Mouse (Mus musculus): ENCODE data around the gene Abhd16a. TPM values are rescaled to one million over a fixed set of nuclear protein-coding genes. Genes with fewer than 3 reads are reported as not detected.
A peak's percentile ranks its signal among the peaks of the same experiment; 100 is the strongest.

The Abhd16a gene
- total RNA-seq (2021) = 10 to 100 TPM; 47.9 to 57.5 TPM

DNA sequence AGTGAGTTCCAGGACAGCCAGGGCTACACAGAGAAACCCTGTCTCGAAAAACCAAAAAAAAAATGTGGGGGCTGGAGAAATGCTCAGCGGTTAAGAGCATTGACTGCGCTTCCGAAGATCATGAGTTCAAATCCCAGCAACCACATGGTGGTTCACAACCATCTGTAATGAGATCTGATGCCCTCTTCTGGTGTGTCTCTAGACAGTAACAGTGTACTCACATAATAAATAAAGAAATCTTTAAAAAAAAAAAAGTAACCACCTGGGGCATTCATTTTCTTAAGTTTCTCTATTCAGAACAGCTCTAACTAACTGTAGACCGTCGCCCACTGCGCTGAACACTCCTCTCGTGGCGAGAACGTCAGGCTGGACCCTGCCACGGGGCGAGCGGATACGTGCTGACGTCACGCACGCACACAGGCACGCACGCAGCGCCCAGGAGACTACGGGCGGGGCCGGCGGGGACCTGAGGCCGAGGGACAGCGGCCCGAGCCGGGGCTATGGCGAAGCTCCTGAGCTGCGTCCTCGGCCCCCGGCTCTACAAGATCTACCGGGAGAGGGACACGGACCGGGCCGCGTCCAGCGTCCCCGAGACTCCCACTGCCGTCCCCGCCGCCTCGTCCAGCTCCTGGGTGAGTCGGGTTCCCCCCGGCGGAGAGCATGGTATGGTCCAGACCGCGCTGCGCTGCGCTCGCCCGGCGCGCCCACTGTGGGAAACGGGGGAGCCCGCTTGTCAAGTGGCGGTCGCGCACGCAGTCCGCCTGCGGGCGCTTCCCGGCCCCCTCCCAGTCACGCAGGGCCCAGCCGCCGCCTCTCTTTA, at the start of gene Abhd16a:
Gene Abhd16a (plus strand): TSS at position 439 of the 820 bp plus-strand sequence.
- intact Hi-C loops (cut with DNase I) = no loop called here
- peak; percentile 91 for DNase-seq (ENCODE audit: low spot score)

GRCm38 (mm10) chr17:35043794-35044193, 45.3 kb upstream of the Abhd16a start:
- DNase-seq (ENCODE audit: low spot score) = no peak
- intact Hi-C loops (cut with DNase I) = loop anchor here (2.0 kb wide), 1 partner anchor 21 kb away; no protein-coding TSS in a partner anchor

GRCm38 (mm10) chr17:35044904-35045806, 43.9 kb upstream of the Abhd16a start:
- DNase-seq (ENCODE audit: low spot score) = no peak
- intact Hi-C loops (cut with DNase I) = loop anchor here (2.0 kb wide), 1 partner anchor 22 kb away; no protein-coding TSS in a partner anchor

DNA sequence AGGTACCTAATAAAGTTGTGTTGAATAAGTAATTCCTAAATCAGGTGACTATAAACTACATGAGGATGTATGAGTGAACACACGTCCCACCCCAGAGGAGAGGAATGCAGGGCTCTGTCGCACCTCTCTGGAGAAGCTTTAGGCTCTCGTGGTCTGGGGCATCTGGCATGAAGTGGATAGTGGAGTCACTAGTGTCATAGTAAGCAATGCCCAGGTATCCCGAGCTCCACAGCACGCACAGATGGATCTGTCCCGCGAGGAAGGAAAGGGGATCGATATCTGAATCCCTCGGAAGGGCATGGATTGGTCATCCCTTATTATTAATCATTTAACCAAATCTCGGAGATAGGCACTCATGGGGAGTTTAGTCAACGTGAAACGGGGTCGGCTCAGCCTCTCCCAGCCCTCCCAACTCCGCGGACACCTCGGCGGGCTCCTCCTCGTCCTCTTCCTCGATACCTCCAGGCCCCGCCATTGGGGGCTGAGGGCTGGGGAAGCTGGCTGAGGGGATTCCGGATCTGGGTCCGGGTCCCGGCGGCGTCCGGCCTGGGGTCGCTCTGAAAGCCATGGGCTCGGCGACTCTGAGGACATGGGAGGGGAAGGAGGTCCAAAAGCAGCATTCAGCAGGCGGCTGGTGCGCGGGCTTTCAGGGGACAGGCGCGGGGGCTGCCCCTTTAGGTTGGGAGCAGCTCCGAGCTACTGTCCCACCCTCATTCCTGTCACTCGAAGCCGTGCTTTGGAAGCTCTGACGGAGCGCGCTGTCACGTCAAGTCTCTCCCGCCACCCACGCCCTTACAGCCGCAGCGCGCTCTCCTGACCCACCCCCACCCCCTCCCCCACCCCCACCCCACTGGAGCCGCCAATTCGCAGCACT, 43.0 kb upstream of the Abhd16a start:
- intact Hi-C loops (cut with DNase I) = loop anchor here (2.0 kb wide), 1 partner anchor 23 kb away; no protein-coding TSS in a partner anchor
- DNase-seq (ENCODE audit: low spot score) = no peak

GRCm38 (mm10) chr17:35046681-35047455, 42.2 kb upstream of the Abhd16a start, which contains the start of gene Msh5:
TSS of gene Msh5 (minus strand) at chr17:35046745.
- peak; percentile 97 for DNase-seq (ENCODE audit: low spot score)
- intact Hi-C loops (cut with DNase I) = no loop called here

- intact Hi-C loops (cut with DNase I) = no loop called here
- DNase-seq (ENCODE audit: low spot score) = no peak
Measured at GRCm38 (mm10) chr17:35047688-35048087, 41.4 kb upstream of the Abhd16a start.

DNA sequence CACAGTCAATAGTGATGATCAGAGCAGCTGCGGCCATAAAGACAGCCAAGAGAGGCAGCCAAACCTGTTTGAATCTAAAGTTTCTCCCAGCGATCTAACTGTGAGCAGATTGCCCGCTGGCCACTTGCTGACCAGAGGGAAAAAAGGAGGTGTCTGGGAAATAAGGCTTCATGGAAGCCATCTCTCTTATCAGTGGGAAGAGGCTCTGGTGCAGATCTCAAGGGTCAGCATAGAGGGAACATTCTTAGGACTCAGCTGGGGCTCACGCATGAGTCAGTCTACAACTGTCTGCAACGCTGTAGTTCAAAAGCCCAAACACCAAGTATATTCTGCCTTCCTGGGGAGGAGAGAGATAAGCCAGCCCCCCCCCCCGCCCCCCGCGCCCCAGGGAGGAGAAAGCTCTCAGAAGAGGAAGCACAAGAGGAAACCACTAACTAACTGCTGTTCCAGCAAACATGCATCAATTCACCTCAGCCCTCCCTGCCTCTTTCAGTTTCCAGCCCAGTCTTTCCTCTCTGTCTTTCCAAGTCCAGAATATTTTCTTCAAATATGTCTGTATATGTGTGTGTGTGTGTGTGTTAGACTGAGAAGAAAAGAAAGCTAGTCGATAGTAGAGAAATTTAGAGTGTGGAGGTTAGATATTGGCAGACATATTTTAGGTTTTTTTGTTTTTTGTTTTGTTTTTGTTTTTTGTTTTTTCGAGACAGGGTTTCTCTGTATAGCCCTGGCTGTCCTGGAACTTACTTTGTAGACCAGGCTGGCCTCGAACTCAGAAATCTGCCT, 40.7 kb upstream of the Abhd16a start:
- DNase-seq (ENCODE audit: low spot score) = no peak
- intact Hi-C loops (cut with DNase I) = no loop called here

- DNase-seq (ENCODE audit: low spot score) = no peak
- intact Hi-C loops (cut with DNase I) = no loop called here
Measured at GRCm38 (mm10) chr17:35048932-35049440, 40.1 kb upstream of the Abhd16a start.

GRCm38 (mm10) chr17:35049561-35050016, 39.5 kb upstream of the Abhd16a start, which contains the start of gene Clic1:
TSS of gene Clic1 (plus strand) at chr17:35049966.
- no peak for DNase-seq (ENCODE audit: low spot score)
- intact Hi-C loops (cut with DNase I) = no loop called here

DNA sequence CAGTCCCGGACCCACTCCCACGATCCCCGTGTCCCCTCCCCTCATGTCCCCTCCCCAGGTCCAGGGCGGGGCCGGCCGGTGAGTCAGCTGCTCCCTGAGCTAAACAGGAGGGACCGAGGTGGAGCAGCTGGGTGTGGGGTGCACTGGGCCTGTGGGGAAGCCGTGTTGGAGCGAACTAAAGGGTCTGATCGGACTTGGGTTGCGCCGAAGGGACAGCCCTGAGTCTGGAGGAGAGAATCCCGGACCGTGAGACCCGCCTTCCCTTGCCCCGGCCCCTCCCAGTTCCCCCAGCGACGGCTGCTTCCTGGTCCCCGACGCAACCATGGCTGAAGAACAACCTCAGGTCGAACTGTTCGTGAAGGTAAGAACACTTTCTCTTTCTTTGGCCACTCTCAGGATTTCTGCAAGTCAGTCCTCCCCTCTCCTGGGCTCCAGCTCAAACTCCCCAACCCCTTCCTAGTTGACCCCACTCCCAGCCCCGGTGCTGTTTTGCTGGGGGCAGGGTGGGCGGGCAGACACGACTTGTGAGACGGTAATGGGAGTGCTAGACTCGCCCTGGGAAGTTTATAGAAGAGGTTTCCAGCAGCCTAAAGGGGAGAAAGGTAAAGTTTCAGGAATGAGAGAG, 38.8 kb upstream of the Abhd16a start:
- peak; percentile 73 for DNase-seq (ENCODE audit: low spot score)
- intact Hi-C loops (cut with DNase I) = no loop called here

DNA sequence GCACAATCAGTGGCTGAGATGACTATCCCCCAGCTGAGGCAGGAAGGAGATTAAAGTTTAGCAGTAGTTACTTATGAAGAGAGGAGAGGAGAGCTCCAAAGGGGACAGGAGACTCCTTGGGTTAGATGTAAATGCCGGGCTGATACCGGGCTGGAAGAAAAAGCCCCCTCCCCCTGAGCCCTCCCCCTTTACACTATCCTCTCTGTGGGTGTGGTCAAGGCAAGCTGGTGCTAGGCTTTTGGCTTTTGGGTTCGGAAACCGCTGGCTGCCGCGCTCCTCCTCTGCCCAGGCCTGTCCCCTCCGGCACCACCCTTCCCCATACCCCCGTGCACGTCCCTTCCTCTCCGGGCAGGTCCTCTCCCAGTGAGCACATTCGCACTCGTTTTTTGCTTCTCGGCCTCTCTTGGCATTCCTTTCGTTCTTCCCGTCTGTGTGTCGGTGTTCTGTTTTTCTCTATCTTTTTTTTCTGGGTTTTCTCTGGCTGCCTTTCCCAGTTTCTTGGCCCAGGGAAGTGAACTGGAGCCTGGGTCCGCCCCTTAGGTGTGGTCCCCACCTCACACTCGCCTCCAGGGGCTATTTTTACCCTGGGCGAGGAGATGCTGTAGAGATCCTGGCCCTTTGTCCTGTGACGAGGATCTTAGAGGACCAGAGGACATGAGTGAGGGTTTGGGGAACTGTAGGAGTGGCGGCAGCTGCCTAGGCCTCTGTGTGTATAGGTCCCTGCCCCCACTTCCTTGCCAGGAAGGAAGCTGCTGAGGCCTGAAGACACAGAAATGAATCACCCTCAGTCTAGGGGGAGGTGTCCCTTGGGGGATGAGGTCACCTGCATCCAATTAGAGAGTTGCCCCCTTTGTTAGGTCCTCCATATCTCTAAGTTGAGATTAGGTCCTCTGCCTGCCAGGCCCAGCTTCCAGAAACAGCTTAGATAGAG, 37.6 kb upstream of the Abhd16a start:
- intact Hi-C loops (cut with DNase I) = no loop called here

GRCm38 (mm10) chr17:35052271-35052798, 36.7 kb upstream of the Abhd16a start:
- DNase-seq (ENCODE audit: low spot score) = no peak

More for the DNA sequence above, 37.6 kb upstream of the Abhd16a start:
- peak; percentile 87 for DNase-seq (ENCODE audit: low spot score)

GRCm38 (mm10) chr17:35055691-35056495, 33.2 kb upstream of the Abhd16a start:
- no peak for DNase-seq (ENCODE audit: low spot score)
- intact Hi-C loops (cut with DNase I) = no loop called here

More at GRCm38 (mm10) chr17:35052271-35052798, 36.7 kb upstream of the Abhd16a start:
- intact Hi-C loops (cut with DNase I) = no loop called here

GRCm38 (mm10) chr17:35057090-35057489, 32.0 kb upstream of the Abhd16a start:
- intact Hi-C loops (cut with DNase I) = no loop called here
- DNase-seq (ENCODE audit: low spot score) = no peak

- intact Hi-C loops (cut with DNase I) = no loop called here
- DNase-seq (ENCODE audit: low spot score) = no peak
Measured at GRCm38 (mm10) chr17:35058316-35058715, 30.7 kb upstream of the Abhd16a start.

All from heart, postnatal 25 days (tissue).